Mouse (Mus musculus) ES-Bruce4 (cell line): ENCODE results near the gene Arid1a.
"Not testable (repeated sequence)": the region's sequence is repeated elsewhere in the genome, so short reads cannot be mapped to it uniquely, and the experiment has no call there.

Experiments
- CTCF ChIP-seq: IDR thresholded peaks from one replicate; pipeline ENCODE4 v1.8.1; 2011; ENCODE audit warnings: low read depth, low read length
- POLR2A ChIP-seq: IDR thresholded peaks from one replicate; pipeline ENCODE4 v1.8.1; 2011; ENCODE audit warnings: low read length; ENCODE audit not compliant: insufficient read depth

DNA sequence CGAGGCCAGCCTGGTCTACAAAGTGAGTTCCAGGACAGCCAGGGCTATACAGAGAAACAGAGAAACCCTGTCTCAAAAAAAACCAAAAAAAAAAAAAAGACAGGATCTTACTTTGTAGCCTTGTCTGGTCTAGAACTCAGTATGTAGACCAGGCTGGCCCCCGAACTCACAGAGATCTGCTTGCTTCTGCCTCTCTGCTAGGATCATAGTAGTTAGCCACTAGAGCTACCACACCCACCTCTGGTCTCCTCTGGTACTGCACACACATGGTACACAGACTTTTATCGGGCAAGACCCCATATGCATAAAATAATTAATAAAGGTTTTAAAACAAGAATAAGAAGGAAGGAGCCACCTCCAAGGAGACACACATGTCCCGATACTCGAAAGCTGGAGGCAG is 102.5 kb downstream of the Arid1a start:
- not testable (repeated sequence) for TF ChIP-seq CTCF, POLR2A
